Mouse (Mus musculus): Measurements from ENCODE around the gene Tarm1. TPM values are rescaled to one million over a fixed set of nuclear protein-coding genes. Genes with fewer than 3 reads are reported as not detected.

The Tarm1 gene
- polyA plus RNA-seq (2012; ENCODE audit: insufficient read depth, insufficient read length, low replicate concordance, missing spikeins): not detected in 2 replicates

GRCm38 (mm10) chr7:3502439-3502838 is at the start of gene Tarm1:
Gene Tarm1 (minus strand): TSS chr7:3502624.
- Histone ChIP-seq H3K4me1 (ENCODE audit: control insufficient read depth, insufficient read depth, low read length) (no peaks in the 10 kb centered on the region), H3K4me3 (ENCODE audit: insufficient read depth, low read depth, low read length) (no peak within 1 kb of the TSS), H3K27ac (ENCODE audit: insufficient read depth, low read depth, low read length) (no peak within 1 kb of the TSS)
- no peak for TF ChIP-seq CTCF (IDR thresholded peaks at IDR 0.05; ENCODE audit: insufficient read depth, low read depth, low read length)
- no peak for TF ChIP-seq POLR2A (IDR thresholded peaks at IDR 0.05; ENCODE audit: insufficient read depth, low read depth, low read length)
- WGBS: 81% methylated on average over 6 of the region's 6 CpGs

- no peak for TF ChIP-seq CTCF (IDR thresholded peaks at IDR 0.05; ENCODE audit: insufficient read depth, low read depth, low read length)
- TF ChIP-seq POLR2A (IDR thresholded peaks at IDR 0.05; ENCODE audit: insufficient read depth, low read depth, low read length): no peak
- no peak overlapping the region for H3K27ac ChIP-seq (ENCODE audit: insufficient read depth, low read depth, low read length)
- H3K4me1 ChIP-seq (ENCODE audit: control insufficient read depth, insufficient read depth, low read length): no peaks in the 10 kb centered on the region
- no peak overlapping the region for H3K4me3 ChIP-seq (ENCODE audit: insufficient read depth, low read depth, low read length)
- WGBS: 78% methylated on average over 3 of the region's 3 CpGs
These were observed 3.5 kb upstream of the Tarm1 start for GRCm38 (mm10) chr7:3505913-3506312.

GRCm38 (mm10) chr7:3500406-3500805 is 2.0 kb downstream of the Tarm1 start:
- H3K4me3 ChIP-seq (ENCODE audit: insufficient read depth, low read depth, low read length): no peak overlapping the region
- WGBS: 97% methylated on average over 1 of the region's 1 CpGs
- no peaks in the 10 kb centered on the region for H3K4me1 ChIP-seq (ENCODE audit: control insufficient read depth, insufficient read depth, low read length)
- TF ChIP-seq CTCF (IDR thresholded peaks at IDR 0.05; ENCODE audit: insufficient read depth, low read depth, low read length) (no peak), POLR2A (IDR thresholded peaks at IDR 0.05; ENCODE audit: insufficient read depth, low read depth, low read length) (no peak)
- no peak overlapping the region for H3K27ac ChIP-seq (ENCODE audit: insufficient read depth, low read depth, low read length)

GRCm38 (mm10) chr7:3481948-3482608 is 20.3 kb downstream of the Tarm1 start:
- no peak overlapping the region for H3K27ac ChIP-seq (ENCODE audit: insufficient read depth, low read depth, low read length)
- no peaks in the 10 kb centered on the region for H3K4me1 ChIP-seq (ENCODE audit: control insufficient read depth, insufficient read depth, low read length)
- TF ChIP-seq CTCF (IDR thresholded peaks at IDR 0.05; ENCODE audit: insufficient read depth, low read depth, low read length) (no peak), POLR2A (IDR thresholded peaks at IDR 0.05; ENCODE audit: insufficient read depth, low read depth, low read length) (no peak)
- WGBS: 89% methylated on average over 6 of the region's 6 CpGs
- no peak overlapping the region for H3K4me3 ChIP-seq (ENCODE audit: insufficient read depth, low read depth, low read length)

- H3K4me3 ChIP-seq (ENCODE audit: insufficient read depth, low read depth, low read length): no peak overlapping the region
- TF ChIP-seq CTCF (IDR thresholded peaks at IDR 0.05; ENCODE audit: insufficient read depth, low read depth, low read length) (no peak), POLR2A (IDR thresholded peaks at IDR 0.05; ENCODE audit: insufficient read depth, low read depth, low read length) (no peak)
- WGBS: 61% methylated on average over 5 of the region's 5 CpGs
- H3K4me1 ChIP-seq (ENCODE audit: control insufficient read depth, insufficient read depth, low read length): no peaks in the 10 kb centered on the region; the same call in 1 of the 2 replicates
- no peak overlapping the region for H3K27ac ChIP-seq (ENCODE audit: insufficient read depth, low read depth, low read length)
These were observed 25.7 kb downstream of the Tarm1 start for GRCm38 (mm10) chr7:3476728-3477127.

- H3K27ac ChIP-seq (ENCODE audit: insufficient read depth, low read depth, low read length): no peak overlapping the region
- no peaks in the 10 kb centered on the region; the same call in 1 of the 2 replicates for H3K4me1 ChIP-seq (ENCODE audit: control insufficient read depth, insufficient read depth, low read length)
- 10% methylated on average over 19 of the region's 19 CpGs for WGBS
- H3K4me3 ChIP-seq (ENCODE audit: insufficient read depth, low read depth, low read length): no peak overlapping the region
- TF ChIP-seq CTCF (IDR thresholded peaks at IDR 0.05; ENCODE audit: insufficient read depth, low read depth, low read length) (no peak), POLR2A (IDR thresholded peaks at IDR 0.05; ENCODE audit: insufficient read depth, low read depth, low read length) (no peak)
These were observed 27.9 kb downstream of the Tarm1 start for GRCm38 (mm10) chr7:3474291-3475080.

- Histone ChIP-seq H3K4me1 (ENCODE audit: control insufficient read depth, insufficient read depth, low read length) (no peaks in the 10 kb centered on the region; the same call in 1 of the 2 replicates), H3K4me3 (ENCODE audit: insufficient read depth, low read depth, low read length) (no peak overlapping the region), H3K27ac (ENCODE audit: insufficient read depth, low read depth, low read length) (no peak overlapping the region)
- 44% methylated on average over 3 of the region's 3 CpGs for WGBS
- TF ChIP-seq CTCF (IDR thresholded peaks at IDR 0.05; ENCODE audit: insufficient read depth, low read depth, low read length) (no peak), POLR2A (IDR thresholded peaks at IDR 0.05; ENCODE audit: insufficient read depth, low read depth, low read length) (no peak)
These were observed 29.6 kb downstream of the Tarm1 start for GRCm38 (mm10) chr7:3472774-3473173.

- Histone ChIP-seq H3K4me1 (ENCODE audit: control insufficient read depth, insufficient read depth, low read length) (no peaks in the 10 kb centered on the region), H3K4me3 (ENCODE audit: insufficient read depth, low read depth, low read length) (no peak overlapping the region), H3K27ac (ENCODE audit: insufficient read depth, low read depth, low read length) (no peak overlapping the region)
- TF ChIP-seq CTCF (IDR thresholded peaks at IDR 0.05; ENCODE audit: insufficient read depth, low read depth, low read length): no peak
- no peak for TF ChIP-seq POLR2A (IDR thresholded peaks at IDR 0.05; ENCODE audit: insufficient read depth, low read depth, low read length)
- WGBS: 35% methylated on average over 2 of the region's 2 CpGs
These were observed 33.8 kb downstream of the Tarm1 start for GRCm38 (mm10) chr7:3468614-3469013.

- WGBS: 72% methylated on average over 4 of the region's 4 CpGs
- H3K27ac ChIP-seq (ENCODE audit: insufficient read depth, low read depth, low read length): no peak overlapping the region
- H3K4me3 ChIP-seq (ENCODE audit: insufficient read depth, low read depth, low read length): no peak overlapping the region
- H3K4me1 ChIP-seq (ENCODE audit: control insufficient read depth, insufficient read depth, low read length): no peaks in the 10 kb centered on the region
- no peak for TF ChIP-seq POLR2A (IDR thresholded peaks at IDR 0.05; ENCODE audit: insufficient read depth, low read depth, low read length)
- TF ChIP-seq CTCF (IDR thresholded peaks at IDR 0.05; ENCODE audit: insufficient read depth, low read depth, low read length): no peak
These were observed 39.1 kb downstream of the Tarm1 start for GRCm38 (mm10) chr7:3463306-3463705.

Data from olfactory bulb, adult 2 months (tissue).